Mouse (Mus musculus): ENCODE data around the gene Gm44502. TPM values are rescaled to one million over a fixed set of nuclear protein-coding genes. Genes with fewer than 3 reads are reported as not detected.

Gene Gm44502
- polyA plus RNA-seq, 1 experiment from 2014 or later = not detected

DNA sequence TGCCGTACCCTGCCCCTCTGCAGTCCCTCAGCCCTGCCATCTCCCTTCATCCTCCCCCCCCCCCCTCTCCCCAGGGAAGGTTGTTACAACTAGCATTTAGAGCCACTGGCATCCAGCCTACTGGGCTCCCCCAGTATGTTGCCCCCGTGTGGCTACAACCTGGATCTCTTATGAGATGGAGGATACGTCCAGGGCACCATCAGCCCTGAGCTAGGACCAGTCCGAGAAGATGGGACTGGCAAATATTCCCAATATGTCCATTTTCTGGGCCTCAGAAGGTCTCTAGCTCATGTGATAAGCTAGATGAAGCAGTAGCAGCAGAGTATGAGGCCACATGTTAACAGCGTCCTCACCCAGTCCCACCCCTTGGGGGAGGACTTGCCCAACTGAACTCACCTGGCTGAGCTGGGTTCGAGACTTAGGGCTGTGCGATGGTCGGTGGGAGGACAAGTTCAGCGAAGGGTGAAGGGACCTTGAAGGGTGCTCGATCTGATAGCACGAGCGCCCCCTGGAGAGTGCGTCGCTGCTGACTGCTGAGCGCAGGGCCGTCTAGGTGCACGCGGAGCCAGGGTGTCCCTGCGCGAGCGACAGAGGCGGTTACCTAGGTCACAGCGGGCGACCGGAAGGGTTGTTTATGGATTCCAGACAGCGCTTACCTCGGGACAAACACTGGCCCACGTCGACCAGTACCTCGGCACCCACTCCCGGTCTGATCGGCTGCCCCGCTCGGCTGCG is 56.3 kb downstream of the Gm44502 start:
- Histone ChIP-seq H3K9ac (replicated peaks; ENCODE audit: low read length) (peak overlapping the region; percentile 88), H3K4me2 (replicated peaks; ENCODE audit: low read depth, low read length) (peak overlapping the region; percentile 90), H3K27me3 (ENCODE audit: insufficient read depth, low read length) (peaks cover 23% of the 10 kb centered on the region), H3K4me1 (ENCODE audit: insufficient read depth, low read length) (peaks cover 16% of the 10 kb centered on the region), H3K36me3 (ENCODE audit: insufficient read depth, low read length) (peaks cover 37% of the 10 kb centered on the region), H3K27ac (ENCODE audit: low read length) (peak overlapping the region; percentile 97), H3K4me3 (ENCODE audit: low read length) (peak overlapping the region; percentile 79), H3K9me3 (ENCODE audit: low read length) (no peaks in the 10 kb centered on the region)
- WGBS = 1% methylated on average over 35 of the region's 35 CpGs
- ATAC-seq (ENCODE audit: low FRiP score, low TSS enrichment) = peak; percentile 88

DNA sequence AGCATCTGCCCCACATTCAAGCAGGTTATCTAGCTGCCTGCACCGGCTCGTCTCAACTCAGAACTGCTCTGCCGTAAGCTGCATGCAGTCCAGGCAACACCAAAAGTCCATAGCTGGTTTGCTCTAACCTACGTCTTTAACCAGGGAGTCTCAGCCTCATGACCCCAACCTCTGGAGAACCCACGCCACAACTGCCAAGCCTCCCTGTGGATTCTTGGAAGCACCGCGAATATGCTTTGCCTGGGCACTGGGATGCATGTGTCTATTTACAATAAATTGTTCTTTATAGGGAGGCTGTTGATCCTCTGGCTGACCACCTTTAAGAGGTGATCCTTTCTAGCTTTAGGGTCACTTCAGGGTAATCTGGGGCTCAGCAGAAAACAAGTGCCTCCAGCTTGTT is 57.0 kb downstream of the Gm44502 start:
- ATAC-seq (ENCODE audit: low FRiP score, low TSS enrichment) = no peak
- peak overlapping the region; percentile 88; the same call in 1 of the 2 replicates for H3K9ac ChIP-seq (replicated peaks; ENCODE audit: low read length)
- H3K36me3 ChIP-seq (ENCODE audit: insufficient read depth, low read length) = peaks cover 44% of the 10 kb centered on the region
- H3K27ac ChIP-seq (ENCODE audit: low read length) = 0 out of 2 replicates have a peak overlapping the region, but pooled peaks have one; percentile 20
- no peaks in the 10 kb centered on the region for H3K9me3 ChIP-seq (ENCODE audit: low read length)
- 71% methylated on average over 7 of the region's 7 CpGs for WGBS
- H3K4me3 ChIP-seq (ENCODE audit: low read length) = peak overlapping the region; percentile 79; the same call in 1 of the 2 replicates
- peaks cover 14% of the 10 kb centered on the region for H3K4me1 ChIP-seq (ENCODE audit: insufficient read depth, low read length)
- H3K27me3 ChIP-seq (ENCODE audit: insufficient read depth, low read length) = peaks cover 16% of the 10 kb centered on the region
- peak overlapping the region; percentile 90 for H3K4me2 ChIP-seq (replicated peaks; ENCODE audit: low read depth, low read length)

GRCm38 (mm10) chr15:89372068-89372467 is 57.4 kb downstream of the Gm44502 start:
- Histone ChIP-seq H3K27ac (ENCODE audit: low read length) (0 out of 2 replicates have a peak overlapping the region, but pooled peaks have one; percentile 20), H3K4me3 (ENCODE audit: low read length) (no peak overlapping the region), H3K9ac (replicated peaks; ENCODE audit: low read length) (no peak overlapping the region), H3K36me3 (ENCODE audit: insufficient read depth, low read length) (peaks cover 49% of the 10 kb centered on the region), H3K4me1 (ENCODE audit: insufficient read depth, low read length) (peaks cover 14% of the 10 kb centered on the region), H3K27me3 (ENCODE audit: insufficient read depth, low read length) (peaks cover 11% of the 10 kb centered on the region; the same call in 1 of the 2 replicates), H3K9me3 (ENCODE audit: low read length) (no peaks in the 10 kb centered on the region), H3K4me2 (replicated peaks; ENCODE audit: low read depth, low read length) (no peak overlapping the region)
- no peak for ATAC-seq (ENCODE audit: low FRiP score, low TSS enrichment)
- WGBS = 87% methylated on average over 13 of the region's 13 CpGs

Other genes with a start within 250 kb of the Gm44502 start
- gene Plxnb2, start 248.9 kb downstream of the Gm44502 start, polyA plus RNA-seq (2015; fragmentation: Nextera tagmentation; extraction: Ambion mirVana) = 184 and 188 TPM in 2 replicates
- gene Dennd6b, start 233.2 kb downstream of the Gm44502 start, polyA plus RNA-seq (2015; fragmentation: Nextera tagmentation; extraction: Ambion mirVana) = 20.4 and 21.9 TPM in 2 replicates
- gene Ppp6r2, start 218.1 kb downstream of the Gm44502 start, polyA plus RNA-seq (2015; fragmentation: Nextera tagmentation; extraction: Ambion mirVana) = 24.0 and 26.7 TPM in 2 replicates
- 49.3 and 52.0 TPM in 2 replicates for gene Sbf1, start 114.4 kb downstream of the Gm44502 start, polyA plus RNA-seq (2015; fragmentation: Nextera tagmentation; extraction: Ambion mirVana)
- gene Adm2, start 107.0 kb downstream of the Gm44502 start, polyA plus RNA-seq (2015; fragmentation: Nextera tagmentation; extraction: Ambion mirVana) = 0.98 and 1.5 TPM in 2 replicates
- 17.0 and 28.6 TPM in 2 replicates for gene Miox, start 95.3 kb downstream of the Gm44502 start, polyA plus RNA-seq (2015; fragmentation: Nextera tagmentation; extraction: Ambion mirVana)
- 68.3 and 79.0 TPM in 2 replicates for gene Lmf2, start 74.0 kb downstream of the Gm44502 start, polyA plus RNA-seq (2015; fragmentation: Nextera tagmentation; extraction: Ambion mirVana)
- gene Ncaph2, start 74.0 kb downstream of the Gm44502 start, polyA plus RNA-seq (2015; fragmentation: Nextera tagmentation; extraction: Ambion mirVana) = 165 and 175 TPM in 2 replicates
- gene Sco2, start 55.9 kb downstream of the Gm44502 start, polyA plus RNA-seq (2015; fragmentation: Nextera tagmentation; extraction: Ambion mirVana) = 9.7 and 11.8 TPM in 2 replicates
- gene Tymp, start 52.7 kb downstream of the Gm44502 start, polyA plus RNA-seq (2015; fragmentation: Nextera tagmentation; extraction: Ambion mirVana) = 0.94 and 1.9 TPM in 2 replicates
- gene Odf3b, start 50.4 kb downstream of the Gm44502 start, polyA plus RNA-seq (2015; fragmentation: Nextera tagmentation; extraction: Ambion mirVana) = 1.1 and 1.6 TPM in 2 replicates
- 0.04 TPM in 1 of 2 replicates, not detected in the other for gene Klhdc7b, start 44.8 kb downstream of the Gm44502 start, polyA plus RNA-seq (2015; fragmentation: Nextera tagmentation; extraction: Ambion mirVana)
- not detected in 2 replicates for gene Syce3, start 19.2 kb downstream of the Gm44502 start, polyA plus RNA-seq (2015; fragmentation: Nextera tagmentation; extraction: Ambion mirVana)
- 7.4 and 8.1 TPM in 2 replicates for gene Cpt1b, start 3.8 kb downstream of the Gm44502 start, polyA plus RNA-seq (2015; fragmentation: Nextera tagmentation; extraction: Ambion mirVana)
- 2.8 and 5.0 TPM in 2 replicates for gene C730034F03Rik, start 107 bp downstream of the Gm44502 start, polyA plus RNA-seq (2015; fragmentation: Nextera tagmentation; extraction: Ambion mirVana)
- gene Chkb, start 212 bp upstream of the Gm44502 start, polyA plus RNA-seq (2015; fragmentation: Nextera tagmentation; extraction: Ambion mirVana) = 57.6 and 64.3 TPM in 2 replicates
- 0.92 and 1.1 TPM in 2 replicates for gene Mapk8ip2, start 24.2 kb upstream of the Gm44502 start, polyA plus RNA-seq (2015; fragmentation: Nextera tagmentation; extraction: Ambion mirVana)
- gene Arsa, start 47.7 kb upstream of the Gm44502 start, polyA plus RNA-seq (2015; fragmentation: Nextera tagmentation; extraction: Ambion mirVana) = 19.2 and 21.1 TPM in 2 replicates
- gene Shank3, start 69.9 kb upstream of the Gm44502 start, polyA plus RNA-seq (2015; fragmentation: Nextera tagmentation; extraction: Ambion mirVana) = 1.8 and 2.9 TPM in 2 replicates
- gene Acr, start 138.6 kb upstream of the Gm44502 start, polyA plus RNA-seq (2015; fragmentation: Nextera tagmentation; extraction: Ambion mirVana) = 0.15 TPM in 1 of 2 replicates, not detected in the other
- 56.1 and 59.5 TPM in 2 replicates for gene Rabl2, start 162.2 kb upstream of the Gm44502 start, polyA plus RNA-seq (2015; fragmentation: Nextera tagmentation; extraction: Ambion mirVana)